Comparison of ENCODE assay signal across 8 mouse cellular contexts in the genomic region with DNA sequence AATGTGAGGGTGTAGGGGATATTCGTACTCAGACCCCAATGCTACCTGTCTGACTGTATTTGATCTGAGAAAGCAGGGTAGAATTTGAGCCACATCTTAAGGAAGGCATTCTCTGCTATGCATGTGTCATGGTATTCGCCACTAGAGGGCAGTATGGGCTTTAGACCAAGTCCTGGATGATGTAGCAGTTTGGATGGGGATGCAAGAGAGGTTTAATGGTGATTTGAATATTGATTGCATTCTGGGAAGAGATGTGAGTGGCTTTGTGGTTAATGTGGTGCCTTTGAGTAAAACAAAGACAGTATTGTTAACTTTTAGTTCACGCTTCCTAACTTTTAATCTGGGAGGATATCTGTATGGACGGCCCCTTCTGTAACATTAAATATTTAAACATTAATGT. TPM values are rescaled to one million over a fixed set of nuclear protein-coding genes. Genes with fewer than 3 reads are reported as not detected.
DNase-seq lines count a peak whose midpoint lies in the region; ATAC-seq and TF ChIP-seq lines count a peak whose summit lies in the region.

No protein-coding gene starts in this region.

- no peak overlapping the region for H3K9ac ChIP-seq in kidney, embryonic 16.5 days (replicated peaks; ENCODE audit: low read length)

- 48% methylated on average over 4 of the region's 4 CpGs for WGBS in kidney, adult 2 months
- 40% methylated on average over 4 of the region's 4 CpGs for WGBS in kidney, embryonic 16.5 days
- 39% methylated on average over 4 of the region's 4 CpGs for WGBS in forebrain, embryonic 10.5 days

- no peak overlapping the region for H3K4me3 ChIP-seq in kidney, adult 2 months (ENCODE audit: insufficient read depth, low read depth, low read length)
- no peak overlapping the region for H3K4me3 ChIP-seq in kidney, embryonic 16.5 days (ENCODE audit: low read length)
- H3K4me3 ChIP-seq in G1E (ENCODE audit: low read depth, low read length): no peak overlapping the region
- H3K4me3 ChIP-seq in forebrain, embryonic 10.5 days: no peak overlapping the region

- H3K27ac ChIP-seq in kidney, adult 2 months (ENCODE audit: insufficient read depth, low read depth, low read length): no peak overlapping the region
- H3K27ac ChIP-seq in kidney, embryonic 16.5 days (ENCODE audit: low read length): no peak overlapping the region
- no peak overlapping the region for H3K27ac ChIP-seq in forebrain, embryonic 10.5 days

- no peaks in the 10 kb centered on the region for H3K36me3 ChIP-seq in kidney, adult 2 months (ENCODE audit: control insufficient read depth, insufficient read depth, low read length)
- no peaks in the 10 kb centered on the region for H3K36me3 ChIP-seq in kidney, embryonic 16.5 days (ENCODE audit: insufficient read depth, low read length)
- H3K36me3 ChIP-seq in G1E (replicated peaks): no peaks in the 10 kb centered on the region
- no peaks in the 10 kb centered on the region; the same call in 1 of the 2 replicates for H3K36me3 ChIP-seq in forebrain, embryonic 10.5 days (replicated peaks)

- no peak; the same call in 1 of the 2 replicates for ATAC-seq in kidney, embryonic 16.5 days (ENCODE audit: low FRiP score, low TSS enrichment)
- ATAC-seq in G1E (ENCODE audit: extremely low read depth, insufficient number of reproducible peaks, low FRiP score, poor library complexity, severe bottlenecking): peak; percentile 22; the same call in 1 of the 2 replicates
- ATAC-seq in monocyte, adult 5-6 weeks (replicated peaks; ENCODE audit: insufficient number of reproducible peaks, low FRiP score, low TSS enrichment, poor library complexity, severe bottlenecking): peak; percentile 68

- no peak overlapping the region for H3K4me2 ChIP-seq in kidney, embryonic 16.5 days (replicated peaks; ENCODE audit: low read depth, low read length)

- peak; percentile 52 for DNase-seq in kidney, adult 2 months
- peak; percentile 19 for DNase-seq in G1E (ENCODE audit: low spot score)
- DNase-seq in c-Kit-positive CD71-positive TER-119-negative erythroid progenitor cells, embryonic 14.5 days (ENCODE audit: low read depth): peak; percentile 61
- DNase-seq in forebrain, embryonic 10.5 days (ENCODE audit: extremely low spot score, low spot score): peak; percentile 49
- DNase-seq in kidney, postnatal 4 days: peak; percentile 36 to 45
- DNase-seq in testis, postnatal 14 days (ENCODE audit: low spot score): no peak

- no peaks in the 10 kb centered on the region for H3K9me3 ChIP-seq in kidney, embryonic 16.5 days (ENCODE audit: low read length)
- H3K9me3 ChIP-seq in G1E (replicated peaks): no peaks in the 10 kb centered on the region
- H3K9me3 ChIP-seq in forebrain, embryonic 10.5 days: no peaks in the 10 kb centered on the region

- peak; percentile 56 for TF ChIP-seq CTCF in kidney, adult 2 months (conservative IDR thresholded peaks at IDR 0.05; ENCODE audit: insufficient read depth, insufficient read length, low read depth, low read length)
- peak; percentile 64 for TF ChIP-seq CTCF in G1E (IDR thresholded peaks at IDR 0.05; ENCODE audit: low read depth, low read length)

- no peaks in the 10 kb centered on the region for H3K4me1 ChIP-seq in kidney, adult 2 months (ENCODE audit: control insufficient read depth, insufficient read depth, low read length)
- H3K4me1 ChIP-seq in kidney, embryonic 16.5 days (ENCODE audit: insufficient read depth, low read length): peaks cover 20% of the 10 kb centered on the region
- H3K4me1 ChIP-seq in G1E (ENCODE audit: insufficient read depth, low read depth, low read length): no peaks in the 10 kb centered on the region
- H3K4me1 ChIP-seq in forebrain, embryonic 10.5 days: peaks cover 18% of the 10 kb centered on the region

- H3K27me3 ChIP-seq in kidney, adult 2 months (replicated peaks; ENCODE audit: control insufficient read depth, insufficient read depth, low read length): no peaks in the 10 kb centered on the region
- H3K27me3 ChIP-seq in kidney, embryonic 16.5 days (ENCODE audit: insufficient read depth, low read length): no peaks in the 10 kb centered on the region
- H3K27me3 ChIP-seq in G1E (ENCODE audit: insufficient read depth, low read length): peaks cover 3% of the 10 kb centered on the region; the same call in 1 of the 2 replicates
- no peaks in the 10 kb centered on the region for H3K27me3 ChIP-seq in forebrain, embryonic 10.5 days (ENCODE audit: poor library complexity, severe bottlenecking)

- no peak for TF ChIP-seq POLR2A in kidney, adult 2 months (IDR thresholded peaks at IDR 0.05; ENCODE audit: low read depth, low read length)

RNA-seq across cellular contexts. Expression of gene Gpr171, which starts 22.3 kb away (rescaled TPM):
- 0.19 and 0.38 TPM in 2 replicates for polyA plus RNA-seq in kidney, adult 2 months (2012; rRNA removed)
- 0.67 and 0.80 TPM in 2 replicates for polyA plus RNA-seq in kidney, embryonic 16.5 days (2015; fragmentation: Nextera tagmentation; extraction: Ambion mirVana)
- total RNA-seq in G1E (2014; fragmentation: Nextera tagmentation) (0.45 TPM in 1 of 2 replicates, not detected in the other), G1E (2017) (0.76 and 1.4 TPM in 2 replicates)
- polyA plus RNA-seq in G1E (2012): not detected in 2 replicates
- polyA plus RNA-seq in forebrain, embryonic 10.5 days (2016; fragmentation: Nextera tagmentation; extraction: Ambion mirVana): 1.6 TPM in 2 replicates
- total RNA-seq in monocyte, adult 5-6 weeks (2017): 42.7 to 93.4 TPM (median 62.6 TPM) in 3 replicates
